Mouse (Mus musculus): ENCODE data around the gene 4933428M09Rik.
"Not testable (repeated sequence)": the region's sequence is repeated elsewhere in the genome, so short reads cannot be mapped to it uniquely, and the experiment has no call there.

The 4933428M09Rik gene

DNA sequence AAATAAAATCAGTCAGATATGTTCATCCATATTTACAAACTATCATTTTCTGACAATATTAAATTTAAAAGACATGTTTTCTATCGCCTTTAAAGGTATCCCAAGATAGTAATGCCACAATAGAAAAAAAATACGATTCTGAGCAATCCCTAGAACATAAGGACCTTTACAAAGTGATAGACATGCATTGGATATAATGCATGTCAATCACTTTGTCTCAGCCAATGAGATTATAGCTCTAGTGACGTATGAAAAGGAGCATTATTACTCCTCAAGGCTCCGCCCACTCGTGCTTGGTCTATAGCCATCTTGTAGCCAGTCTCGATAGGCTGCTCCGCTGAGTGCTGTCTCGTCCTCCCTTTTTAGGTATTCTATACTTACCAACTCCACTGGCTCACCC lies at the start of gene 4933428M09Rik:
Gene 4933428M09Rik, plus strand, starts transcription at position 301 of the 400 bp plus-strand sequence.
- no peak for DNase-seq

- DNase-seq = no peak
These were observed 45.0 kb upstream of the 4933428M09Rik start for GRCm38 (mm10) chrX:139134031-139134430.

GRCm38 (mm10) chrX:139191506-139191905 lies 12.5 kb downstream of the 4933428M09Rik start:
- not testable (repeated sequence) for DNase-seq

DNA sequence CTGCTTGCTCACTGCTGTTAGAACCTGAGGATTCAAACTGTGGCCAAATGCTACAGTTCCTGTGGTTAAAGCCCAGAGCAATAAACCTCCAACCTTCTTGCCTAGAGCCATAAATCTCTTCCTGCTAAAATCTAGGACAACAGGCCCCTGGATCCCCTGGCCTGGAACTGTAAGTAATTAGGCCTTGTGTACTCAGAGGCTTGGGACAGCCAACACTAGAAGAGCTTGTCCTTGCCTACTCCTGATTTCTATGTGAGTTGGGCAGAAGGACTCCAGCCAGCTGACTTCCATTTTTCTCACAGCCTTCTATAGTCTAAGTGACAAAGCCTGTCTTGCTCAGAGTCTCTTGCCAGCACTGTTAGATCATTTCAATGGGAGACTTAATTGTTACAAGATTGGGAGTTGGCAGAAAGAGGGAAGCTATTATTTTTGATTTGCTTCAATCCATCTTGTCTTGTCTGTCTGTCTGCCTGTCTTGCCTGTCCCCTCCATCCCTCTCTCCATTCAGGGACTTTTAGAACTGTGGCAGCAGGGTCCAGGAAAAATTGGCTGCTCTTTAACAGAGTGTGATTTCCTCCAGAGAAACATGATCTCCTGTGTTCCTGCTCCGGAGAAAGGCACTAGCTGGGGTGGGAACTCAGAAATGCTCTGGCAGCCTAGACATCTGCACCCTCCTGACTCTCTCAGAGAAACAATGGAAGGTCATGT lies 15.7 kb downstream of the 4933428M09Rik start:
- no peak for DNase-seq

- DNase-seq = not testable (repeated sequence)
These were observed 30.3 kb downstream of the 4933428M09Rik start for GRCm38 (mm10) chrX:139209191-139209828.

DNA sequence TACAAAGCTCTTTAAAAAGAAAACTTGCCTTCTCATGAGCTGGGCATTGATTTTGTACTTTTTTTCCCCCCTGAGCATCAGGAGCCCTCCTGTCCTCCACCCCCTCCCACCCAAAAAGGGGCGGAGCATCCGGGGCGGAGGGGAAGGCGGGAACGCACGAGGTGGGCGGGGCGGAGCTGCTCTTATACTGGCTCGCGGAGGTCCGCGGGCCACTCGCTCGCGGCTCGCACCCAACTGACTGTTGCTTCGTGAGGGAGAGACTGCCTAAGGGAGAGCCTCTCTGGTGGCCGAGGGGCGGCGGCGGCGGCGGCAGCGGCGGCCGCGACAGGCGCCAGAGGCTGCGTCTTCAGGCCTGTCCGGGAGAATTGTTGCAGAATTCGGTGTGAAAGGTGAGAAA lies 30.8 kb downstream of the 4933428M09Rik start, which contains the start of gene Mum1l1:
Gene Mum1l1, plus strand, starts transcription at position 214 of the 397 bp plus-strand sequence.
- DNase-seq = peak; percentile 11 to 20

DNA sequence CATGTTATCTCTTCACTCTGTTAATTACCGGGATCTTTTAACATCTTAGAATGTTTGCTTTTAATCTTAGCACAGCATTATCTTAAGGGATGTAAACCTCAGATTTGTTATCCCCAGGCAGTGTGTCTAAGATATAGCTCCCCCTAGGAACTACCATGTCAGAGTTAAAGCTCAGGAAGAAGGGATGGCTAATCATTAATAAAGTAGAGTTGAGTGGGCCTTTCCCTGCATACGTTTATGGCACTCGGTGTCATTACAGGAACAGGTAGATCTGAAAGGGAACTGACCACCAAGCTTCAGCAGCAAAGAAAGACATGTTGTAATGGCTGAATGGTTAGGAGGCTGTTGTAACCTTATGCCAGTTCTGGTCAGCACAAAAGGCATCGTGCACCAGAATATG lies 35.7 kb downstream of the 4933428M09Rik start:
- no peak for DNase-seq

- DNase-seq = no peak
These were observed 37.4 kb downstream of the 4933428M09Rik start for GRCm38 (mm10) chrX:139216409-139216808.

DNA sequence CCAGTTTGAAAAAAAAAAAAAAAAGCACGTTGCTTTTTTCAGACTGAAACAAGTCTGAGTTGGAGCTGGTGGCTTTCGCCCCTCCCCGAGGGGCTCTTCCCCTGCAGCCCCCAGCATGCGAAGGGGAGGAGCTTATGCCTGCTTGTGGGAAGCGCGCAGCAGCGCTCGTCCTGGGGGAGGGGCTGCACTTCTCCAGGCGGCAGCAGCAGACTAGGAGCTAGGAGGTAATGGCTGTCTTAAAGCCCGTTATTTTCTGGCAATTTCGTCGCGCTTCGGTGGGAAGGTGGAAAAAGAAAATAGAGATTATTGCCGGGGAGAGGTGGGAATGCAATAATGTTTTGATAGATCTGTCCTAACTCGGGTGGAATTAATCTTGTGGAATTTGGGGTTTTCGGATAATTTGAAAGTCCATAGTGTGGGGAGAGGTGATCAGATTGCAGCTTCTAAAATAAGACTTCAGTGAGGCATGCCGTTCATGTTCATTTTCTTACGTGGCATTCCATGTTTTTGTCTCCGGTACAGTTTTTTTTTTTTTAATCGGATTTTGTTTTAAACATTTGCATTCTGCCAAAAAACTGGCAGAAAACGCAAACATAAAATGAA lies 38.1 kb downstream of the 4933428M09Rik start:
- DNase-seq = no peak

- no peak for DNase-seq
These were observed 38.7 kb downstream of the 4933428M09Rik start for GRCm38 (mm10) chrX:139217776-139218175.

DNA sequence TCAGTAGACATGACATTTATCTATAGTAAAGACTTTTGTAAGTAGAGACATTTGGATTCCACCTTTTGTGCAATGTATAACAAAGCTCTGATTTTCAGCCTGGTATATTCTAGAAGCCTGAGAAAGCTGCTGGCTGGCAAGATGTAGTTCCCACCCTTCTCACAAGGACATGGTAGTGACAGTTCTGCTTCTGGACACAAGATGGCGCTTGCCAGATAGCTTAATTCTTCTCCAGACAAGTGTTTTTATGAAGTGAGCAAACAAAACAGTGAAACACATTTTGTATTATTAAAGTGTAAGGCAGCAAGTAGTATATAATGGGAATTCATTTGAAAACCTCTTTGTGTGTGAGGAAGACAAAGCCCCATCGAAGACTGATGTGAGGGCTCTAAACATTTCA lies 40.0 kb downstream of the 4933428M09Rik start:
- DNase-seq = peak in 1 of 2 experiments; percentile 3

- DNase-seq = no peak
These were observed 41.8 kb downstream of the 4933428M09Rik start for GRCm38 (mm10) chrX:139220830-139221229.

- DNase-seq = no peak
These were observed 42.9 kb downstream of the 4933428M09Rik start for GRCm38 (mm10) chrX:139221893-139222292.

Data from B cell, adult 2 months (primary cell).